Mouse (Mus musculus): ENCODE results near the gene C130074G19Rik.

DNA sequence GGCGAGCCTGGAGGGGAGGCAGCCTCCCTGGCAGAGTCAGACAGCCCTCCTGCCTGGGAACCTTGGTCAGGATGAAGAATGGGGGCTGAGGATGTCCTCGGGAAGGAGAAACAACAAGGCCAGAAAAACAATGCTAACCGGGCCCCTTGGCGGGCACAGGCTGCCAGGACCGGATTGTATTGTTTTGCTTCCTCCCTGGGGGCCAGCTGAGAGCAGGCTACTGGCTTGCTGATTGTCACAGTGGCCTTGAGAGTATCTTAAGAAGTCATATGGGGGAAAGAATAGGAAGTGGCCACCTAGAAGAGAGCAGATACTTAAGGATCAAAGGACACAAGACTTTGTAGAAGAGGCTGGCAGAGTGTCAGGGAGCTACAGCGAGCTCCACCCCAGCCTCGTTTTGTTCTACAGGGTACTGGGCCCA is 18.6 kb downstream of the C130074G19Rik start:
- TF ChIP-seq CTCF (IDR thresholded peaks at IDR 0.05; ENCODE audit: borderline replicate concordance, extremely low read depth, insufficient read depth, insufficient read length) = no peak
- TF ChIP-seq POLR2A (IDR thresholded peaks at IDR 0.05; ENCODE audit: borderline replicate concordance, extremely low read depth, insufficient read depth, insufficient read length, poor library complexity, severe bottlenecking) = no peak
